Mouse (Mus musculus): ENCODE measurements around the gene Bloc1s1. TPM values are rescaled to one million over a fixed set of nuclear protein-coding genes. Genes with fewer than 3 reads are reported as not detected.

The Bloc1s1 gene
- polyA plus RNA-seq, 1 experiment from 2014 or later, result 216 TPM

- peaks cover 43% of the 10 kb centered on the region for H3K36me3 ChIP-seq
- H3K4me3 ChIP-seq, result no peak overlapping the region
- peak; percentile 90 for DNase-seq (ENCODE audit: low spot score)
- WGBS, result 9% methylated on average over 5 of the region's 5 CpGs
- peaks cover 36% of the 10 kb centered on the region for H3K27me3 ChIP-seq (ENCODE audit: low read depth, poor library complexity, severe bottlenecking)
- no peak overlapping the region for H3K27ac ChIP-seq (replicated peaks)
- no peaks in the 10 kb centered on the region for H3K9me3 ChIP-seq (replicated peaks)
- H3K4me1 ChIP-seq, result peaks cover 36% of the 10 kb centered on the region
Measured at GRCm38 (mm10) chr10:128913219-128913618, 10.6 kb downstream of the Bloc1s1 start.

GRCm38 (mm10) chr10:128912791-128913190 lies 11.0 kb downstream of the Bloc1s1 start:
- WGBS, result 80% methylated on average over 4 of the region's 4 CpGs
- no peak overlapping the region for H3K4me3 ChIP-seq
- H3K36me3 ChIP-seq, result peaks cover 38% of the 10 kb centered on the region
- peaks cover 41% of the 10 kb centered on the region for H3K27me3 ChIP-seq (ENCODE audit: low read depth, poor library complexity, severe bottlenecking)
- H3K9me3 ChIP-seq (replicated peaks), result no peaks in the 10 kb centered on the region
- DNase-seq (ENCODE audit: low spot score), result no peak
- no peak overlapping the region for H3K27ac ChIP-seq (replicated peaks)
- peaks cover 36% of the 10 kb centered on the region for H3K4me1 ChIP-seq

- H3K27ac ChIP-seq (replicated peaks), result no peak overlapping the region
- H3K4me1 ChIP-seq, result peaks cover 36% of the 10 kb centered on the region
- no peak for DNase-seq (ENCODE audit: low spot score)
- H3K36me3 ChIP-seq, result peaks cover 33% of the 10 kb centered on the region
- WGBS, result 83% methylated on average over 3 of the region's 4 CpGs
- no peaks in the 10 kb centered on the region for H3K9me3 ChIP-seq (replicated peaks)
- H3K27me3 ChIP-seq (ENCODE audit: low read depth, poor library complexity, severe bottlenecking), result peaks cover 45% of the 10 kb centered on the region
- no peak overlapping the region for H3K4me3 ChIP-seq
Measured at GRCm38 (mm10) chr10:128912268-128912667, 11.6 kb downstream of the Bloc1s1 start.

GRCm38 (mm10) chr10:128911430-128911829 lies 12.4 kb downstream of the Bloc1s1 start:
- DNase-seq (ENCODE audit: low spot score), result no peak
- peaks cover 45% of the 10 kb centered on the region for H3K27me3 ChIP-seq (ENCODE audit: low read depth, poor library complexity, severe bottlenecking)
- WGBS, result 88% methylated on average over 6 of the region's 6 CpGs
- H3K4me1 ChIP-seq, result peaks cover 36% of the 10 kb centered on the region
- peaks cover 26% of the 10 kb centered on the region for H3K36me3 ChIP-seq
- no peak overlapping the region for H3K27ac ChIP-seq (replicated peaks)
- no peaks in the 10 kb centered on the region for H3K9me3 ChIP-seq (replicated peaks)
- H3K4me3 ChIP-seq, result 0 out of 2 replicates have a peak overlapping the region, but pooled peaks have one; percentile 86

GRCm38 (mm10) chr10:128910066-128910841 lies 13.6 kb downstream of the Bloc1s1 start:
- Histone ChIP-seq H3K36me3 (peaks cover 17% of the 10 kb centered on the region; the same call in 1 of the 2 replicates), H3K27me3 (ENCODE audit: low read depth, poor library complexity, severe bottlenecking) (peaks cover 45% of the 10 kb centered on the region), H3K9me3 (replicated peaks) (no peaks in the 10 kb centered on the region), H3K4me3 (peak overlapping the region; percentile 86), H3K4me1 (peaks cover 36% of the 10 kb centered on the region), H3K27ac (replicated peaks) (peak overlapping the region; percentile 91)
- DNase-seq (ENCODE audit: low spot score), result peak; percentile 56
- WGBS, result 4% methylated on average over 61 of the region's 66 CpGs

GRCm38 (mm10) chr10:128909567-128910028 lies 14.2 kb downstream of the Bloc1s1 start:
- H3K36me3 ChIP-seq, result peaks cover 17% of the 10 kb centered on the region; the same call in 1 of the 2 replicates
- H3K4me1 ChIP-seq, result peaks cover 36% of the 10 kb centered on the region
- peak overlapping the region; percentile 91 for H3K27ac ChIP-seq (replicated peaks)
- H3K9me3 ChIP-seq (replicated peaks), result no peaks in the 10 kb centered on the region
- under 1% methylated on average over 38 of the region's 41 CpGs for WGBS
- H3K4me3 ChIP-seq, result peak overlapping the region; percentile 86
- H3K27me3 ChIP-seq (ENCODE audit: low read depth, poor library complexity, severe bottlenecking), result peaks cover 45% of the 10 kb centered on the region
- DNase-seq (ENCODE audit: low spot score), result peak; percentile 86

- Histone ChIP-seq H3K27ac (replicated peaks) (peak overlapping the region; percentile 91), H3K27me3 (ENCODE audit: low read depth, poor library complexity, severe bottlenecking) (peaks cover 45% of the 10 kb centered on the region), H3K4me3 (peak overlapping the region; percentile 86), H3K9me3 (replicated peaks) (no peaks in the 10 kb centered on the region), H3K4me1 (peaks cover 36% of the 10 kb centered on the region), H3K36me3 (peaks cover 13% of the 10 kb centered on the region; the same call in 1 of the 2 replicates)
- DNase-seq (ENCODE audit: low spot score), result no peak
- WGBS, result 62% methylated on average over 13 of the region's 13 CpGs
Measured at GRCm38 (mm10) chr10:128908778-128909448, 14.9 kb downstream of the Bloc1s1 start.

- Histone ChIP-seq H3K27ac (replicated peaks) (no peak overlapping the region), H3K27me3 (ENCODE audit: low read depth, poor library complexity, severe bottlenecking) (peaks cover 22% of the 10 kb centered on the region), H3K36me3 (no peaks in the 10 kb centered on the region), H3K4me3 (no peak overlapping the region), H3K9me3 (replicated peaks) (no peaks in the 10 kb centered on the region), H3K4me1 (peaks cover 10% of the 10 kb centered on the region)
- 79% methylated on average over 5 of the region's 5 CpGs for WGBS
- DNase-seq (ENCODE audit: low spot score), result no peak
Measured at GRCm38 (mm10) chr10:128904812-128905211, 19.0 kb downstream of the Bloc1s1 start.

GRCm38 (mm10) chr10:128902409-128902988 lies 21.3 kb downstream of the Bloc1s1 start:
- Histone ChIP-seq H3K4me3 (no peak overlapping the region), H3K27ac (replicated peaks) (no peak overlapping the region), H3K4me1 (no peaks in the 10 kb centered on the region), H3K36me3 (no peaks in the 10 kb centered on the region), H3K27me3 (ENCODE audit: low read depth, poor library complexity, severe bottlenecking) (peaks cover 4% of the 10 kb centered on the region), H3K9me3 (replicated peaks) (no peaks in the 10 kb centered on the region)
- no peak for DNase-seq (ENCODE audit: low spot score)
- 89% methylated on average over 3 of the region's 3 CpGs for WGBS

GRCm38 (mm10) chr10:128901409-128901808 lies 22.4 kb downstream of the Bloc1s1 start:
- no peaks in the 10 kb centered on the region for H3K36me3 ChIP-seq

GRCm38 (mm10) chr10:128900698-128901097 lies 23.1 kb downstream of the Bloc1s1 start, which contains the start of gene Cd63:
TSS of gene Cd63 (plus strand) at chr10:128900989.
- Histone ChIP-seq H3K4me1 (peaks cover 9% of the 10 kb centered on the region), H3K9me3 (replicated peaks) (no peaks in the 10 kb centered on the region), H3K27me3 (ENCODE audit: low read depth, poor library complexity, severe bottlenecking) (peaks cover 20% of the 10 kb centered on the region), H3K4me3 (no peak within 1 kb of the TSS), H3K36me3 (no peaks in the 10 kb centered on the region), H3K27ac (replicated peaks) (no peak within 1 kb of the TSS)
- no peak for DNase-seq (ENCODE audit: low spot score)
- WGBS, result 81% methylated on average over 3 of the region's 3 CpGs

More at GRCm38 (mm10) chr10:128901409-128901808, 22.4 kb downstream of the Bloc1s1 start:
- Histone ChIP-seq H3K27me3 (ENCODE audit: low read depth, poor library complexity, severe bottlenecking) (peaks cover 13% of the 10 kb centered on the region), H3K4me3 (no peak overlapping the region), H3K9me3 (replicated peaks) (no peaks in the 10 kb centered on the region), H3K27ac (replicated peaks) (no peak overlapping the region), H3K4me1 (peaks cover 2% of the 10 kb centered on the region)
- no peak for DNase-seq (ENCODE audit: low spot score)
- WGBS, result 83% methylated on average over 1 of the region's 1 CpGs

- 83% methylated on average over 6 of the region's 6 CpGs for WGBS
- H3K4me3 ChIP-seq, result no peak overlapping the region
- DNase-seq (ENCODE audit: low spot score), result no peak
Measured at GRCm38 (mm10) chr10:128899759-128900490, 23.9 kb downstream of the Bloc1s1 start.

More at GRCm38 (mm10) chr10:128899759-128900490, 23.9 kb downstream of the Bloc1s1 start:
- Histone ChIP-seq H3K4me1 (peaks cover 11% of the 10 kb centered on the region), H3K27me3 (ENCODE audit: low read depth, poor library complexity, severe bottlenecking) (peaks cover 23% of the 10 kb centered on the region), H3K27ac (replicated peaks) (no peak overlapping the region), H3K36me3 (no peaks in the 10 kb centered on the region), H3K9me3 (replicated peaks) (no peaks in the 10 kb centered on the region)

Data from midbrain, embryonic 10.5 days (tissue).